Mouse (Mus musculus): ENCODE results near the gene Rb1. TPM values are rescaled to one million over a fixed set of nuclear protein-coding genes. Genes with fewer than 3 reads are reported as not detected.

The Rb1 gene
- total RNA-seq, 4 experiments from 2014 or later: 24.2 to 33.1 (median 29.2) TPM

- no peak for DNase-seq (ENCODE audit: low spot score in 2 of 2)
Measured at GRCm38 (mm10) chr14:73336316-73337080, 10.9 kb upstream of the Rb1 start.

- no peak for DNase-seq (ENCODE audit: low spot score in 2 of 2)
Measured at GRCm38 (mm10) chr14:73334926-73335805, 9.5 kb upstream of the Rb1 start.

- DNase-seq (ENCODE audit: low spot score in 2 of 2): no peak
Measured at GRCm38 (mm10) chr14:73333880-73334279, 8.3 kb upstream of the Rb1 start.

GRCm38 (mm10) chr14:73331386-73331785 is 5.8 kb upstream of the Rb1 start:
- DNase-seq (ENCODE audit: low spot score in 2 of 2): no peak

- DNase-seq (ENCODE audit: low spot score in 2 of 2): no peak
Measured at GRCm38 (mm10) chr14:73329871-73330270, 4.2 kb upstream of the Rb1 start.

- DNase-seq (ENCODE audit: low spot score in 2 of 2): no peak
Measured at GRCm38 (mm10) chr14:73326511-73326910, 889 bp upstream of the Rb1 start.

GRCm38 (mm10) chr14:73324634-73325455 is 777 bp downstream of the Rb1 start:
- DNase-seq (ENCODE audit: low spot score in 2 of 2): no peak

- DNase-seq (ENCODE audit: low spot score in 2 of 2): no peak
Measured at GRCm38 (mm10) chr14:73323965-73324364, 1.7 kb downstream of the Rb1 start.

GRCm38 (mm10) chr14:73322142-73322541 is 3.5 kb downstream of the Rb1 start:
- no peak for DNase-seq (ENCODE audit: low spot score in 2 of 2)

- no peak for DNase-seq (ENCODE audit: low spot score in 2 of 2)
Measured at GRCm38 (mm10) chr14:73316933-73317332, 8.7 kb downstream of the Rb1 start.

- DNase-seq (ENCODE audit: low spot score in 2 of 2): no peak
Measured at GRCm38 (mm10) chr14:73313864-73314263, 11.8 kb downstream of the Rb1 start.

- DNase-seq (ENCODE audit: low spot score in 2 of 2): no peak
Measured at GRCm38 (mm10) chr14:73313396-73313795, 12.2 kb downstream of the Rb1 start.

- no peak for DNase-seq (ENCODE audit: low spot score in 2 of 2)
Measured at GRCm38 (mm10) chr14:73312909-73313308, 12.7 kb downstream of the Rb1 start.

- DNase-seq (ENCODE audit: low spot score in 2 of 2): no peak
Measured at GRCm38 (mm10) chr14:73307490-73307889, 18.1 kb downstream of the Rb1 start.

- no peak for DNase-seq (ENCODE audit: low spot score in 2 of 2)
Measured at GRCm38 (mm10) chr14:73303193-73303592, 22.4 kb downstream of the Rb1 start.

- DNase-seq (ENCODE audit: low spot score in 2 of 2): no peak
Measured at GRCm38 (mm10) chr14:73301856-73302255, 23.8 kb downstream of the Rb1 start.

- DNase-seq (ENCODE audit: low spot score in 2 of 2): no peak
Measured at GRCm38 (mm10) chr14:73295512-73295911, 30.1 kb downstream of the Rb1 start.

GRCm38 (mm10) chr14:73293616-73294015 is 32.0 kb downstream of the Rb1 start:
- DNase-seq (ENCODE audit: low spot score in 2 of 2): no peak

GRCm38 (mm10) chr14:73292434-73292833 is 33.2 kb downstream of the Rb1 start:
- DNase-seq (ENCODE audit: low spot score in 2 of 2): no peak

- no peak for DNase-seq (ENCODE audit: low spot score in 2 of 2)
Measured at GRCm38 (mm10) chr14:73289915-73290314, 35.7 kb downstream of the Rb1 start.

- DNase-seq (ENCODE audit: low spot score in 2 of 2): no peak
Measured at GRCm38 (mm10) chr14:73280996-73281395, 44.6 kb downstream of the Rb1 start.

- no peak for DNase-seq (ENCODE audit: low spot score in 2 of 2)
Measured at GRCm38 (mm10) chr14:73279096-73279495, 46.5 kb downstream of the Rb1 start.

Measured in left cerebral cortex, adult 8-10 months (tissue).